Mouse (Mus musculus): ENCODE data around the gene Hmx2. TPM values are rescaled to one million over a fixed set of nuclear protein-coding genes. Genes with fewer than 3 reads are reported as not detected.

The Hmx2 gene
- not detected in 2 replicates for polyA plus RNA-seq (2012; rRNA removed)

GRCm38 (mm10) chr7:131548473-131548872 is at the start of gene Hmx2:
Hmx2 (plus strand) TSS chr7:131548773.
- no peak for DNase-seq (ENCODE audit: extremely low spot score in 1 of 2, low spot score in 1 of 2)

GRCm38 (mm10) chr7:131503739-131504138 is 44.8 kb upstream of the Hmx2 start:
- DNase-seq (ENCODE audit: extremely low spot score in 1 of 2, low spot score in 1 of 2): no peak

GRCm38 (mm10) chr7:131539979-131540378 is 8.6 kb upstream of the Hmx2 start:
- DNase-seq (ENCODE audit: extremely low spot score in 1 of 2, low spot score in 1 of 2): peak; percentile 67 to 91

GRCm38 (mm10) chr7:131541184-131542114 is 7.1 kb upstream of the Hmx2 start:
- DNase-seq (ENCODE audit: extremely low spot score in 1 of 2, low spot score in 1 of 2): no peak

GRCm38 (mm10) chr7:131542115-131542871 is 6.3 kb upstream of the Hmx2 start, which contains the start of gene Hmx3:
Hmx3 (plus strand) TSS chr7:131542867.
- no peak for DNase-seq (ENCODE audit: extremely low spot score in 1 of 2, low spot score in 1 of 2)

GRCm38 (mm10) chr7:131542872-131543622 is 5.5 kb upstream of the Hmx2 start:
- no peak for DNase-seq (ENCODE audit: extremely low spot score in 1 of 2, low spot score in 1 of 2)

- no peak for DNase-seq (ENCODE audit: extremely low spot score in 1 of 2, low spot score in 1 of 2)
Observed at GRCm38 (mm10) chr7:131543623-131544481, 4.7 kb upstream of the Hmx2 start.

GRCm38 (mm10) chr7:131544871-131545270 is 3.7 kb upstream of the Hmx2 start:
- no peak for DNase-seq (ENCODE audit: extremely low spot score in 1 of 2, low spot score in 1 of 2)

- no peak for DNase-seq (ENCODE audit: extremely low spot score in 1 of 2, low spot score in 1 of 2)
Observed at GRCm38 (mm10) chr7:131545701-131546385, 2.7 kb upstream of the Hmx2 start.

GRCm38 (mm10) chr7:131546423-131546822 is 2.1 kb upstream of the Hmx2 start:
- no peak for DNase-seq (ENCODE audit: extremely low spot score in 1 of 2, low spot score in 1 of 2)

- DNase-seq (ENCODE audit: extremely low spot score in 1 of 2, low spot score in 1 of 2): no peak
Observed at GRCm38 (mm10) chr7:131547481-131547880, 1.1 kb upstream of the Hmx2 start.

- no peak for DNase-seq (ENCODE audit: extremely low spot score in 1 of 2, low spot score in 1 of 2)
Observed at GRCm38 (mm10) chr7:131551471-131551870, 2.9 kb downstream of the Hmx2 start.

GRCm38 (mm10) chr7:131551931-131552741 is 3.6 kb downstream of the Hmx2 start:
- DNase-seq (ENCODE audit: extremely low spot score in 1 of 2, low spot score in 1 of 2): no peak

- no peak for DNase-seq (ENCODE audit: extremely low spot score in 1 of 2, low spot score in 1 of 2)
Observed at GRCm38 (mm10) chr7:131552781-131553180, 4.2 kb downstream of the Hmx2 start.

GRCm38 (mm10) chr7:131553771-131554175 is 5.2 kb downstream of the Hmx2 start:
- DNase-seq (ENCODE audit: extremely low spot score in 1 of 2, low spot score in 1 of 2): no peak

GRCm38 (mm10) chr7:131554341-131555180 is 6.0 kb downstream of the Hmx2 start:
- DNase-seq (ENCODE audit: extremely low spot score in 1 of 2, low spot score in 1 of 2): no peak

- DNase-seq (ENCODE audit: extremely low spot score in 1 of 2, low spot score in 1 of 2): no peak
Observed at GRCm38 (mm10) chr7:131555301-131556081, 6.9 kb downstream of the Hmx2 start.

Measured in frontal cortex, adult 2 months (tissue).